12 mouse cellular contexts compared by ENCODE assay signal in genomic region chr9:15068686-15069295, GRCm38 (mm10). TPM values are rescaled to one million over a fixed set of nuclear protein-coding genes. Genes with fewer than 3 reads are reported as not detected.
DNase-seq lines count a peak whose midpoint lies in the region; ATAC-seq and TF ChIP-seq lines count a peak whose summit lies in the region.
"Had no signal": no experiment of that assay in that cellular context is flagged by ENCODE, and none has a peak within 500 bp of the region (broad histone marks: within the 10 kb centered on the region; RNA-seq: fewer than 3 reads in every experiment).

No protein-coding gene starts in this region.

- H3K4me3 ChIP-seq in lung, embryonic 15.5 days: no peak overlapping the region
- H3K4me3 ChIP-seq in myocyte: no peak overlapping the region
- H3K4me3 ChIP-seq: layer of hippocampus, adult 2 months had no signal

- TF ChIP-seq POLR2A in myocyte (IDR thresholded peaks at IDR 0.05; ENCODE audit: insufficient read length, low read depth): peak; percentile 33

- DNase-seq in lung, postnatal 4 days: no peak
- peak; percentile 30 for DNase-seq in Patski (ENCODE audit: low read depth, low spot score)
- DNase-seq in fibroblast of lung, adult 2 months (ENCODE audit: low read depth): peak; percentile 54
- DNase-seq in ovary, postnatal 10 days (ENCODE audit: low spot score): no peak
- DNase-seq in gastrocnemius, adult 8-10 months (ENCODE audit: low spot score in 2 of 2): no peak
- DNase-seq in cerebellum, postnatal 25 days: no peak
- DNase-seq: gastrocnemius, postnatal 36 days had no signal

- H3K27ac ChIP-seq in lung, embryonic 15.5 days: no peak overlapping the region
- H3K27ac ChIP-seq: layer of hippocampus, adult 2 months; macrophage had no signal

- no peaks in the 10 kb centered on the region for H3K36me3 ChIP-seq in lung, embryonic 15.5 days
- peaks cover 4% of the 10 kb centered on the region for H3K36me3 ChIP-seq in myocyte (ENCODE audit: control insufficient read depth, insufficient read depth)

- in situ Hi-C loops in Patski (cut with MboI; ENCODE audit: low pct_unique_long_range_greater_than_20kb): no loop called here

- ATAC-seq in lung, embryonic 15.5 days (ENCODE audit: borderline replicate concordance, extremely low read depth, low FRiP score, low TSS enrichment): peak; percentile 80; the same call in 1 of the 2 replicates
- ATAC-seq in Patski: peak; percentile 96

- no peak overlapping the region for H3K9ac ChIP-seq in lung, embryonic 15.5 days

- no peaks in the 10 kb centered on the region for H3K79me2 ChIP-seq in myocyte (ENCODE audit: control insufficient read depth, insufficient read depth)

- 48% methylated on average over 6 of the region's 6 CpGs for WGBS in lung, embryonic 15.5 days

- CTCF ChIA-PET in Patski (lab: Charles Lee): no interaction called here

- H3K27me3 ChIP-seq in lung, embryonic 15.5 days: no peaks in the 10 kb centered on the region
- H3K27me3 ChIP-seq in Patski (peaks cover 7% of the 10 kb centered on the region), myocyte (ENCODE audit: control insufficient read depth, insufficient read depth, insufficient read length) (no peaks in the 10 kb centered on the region)

- H3K4me1 ChIP-seq in lung, embryonic 15.5 days: no peaks in the 10 kb centered on the region; the same call in 1 of the 2 replicates

- no peaks in the 10 kb centered on the region for H3K9me3 ChIP-seq in lung, embryonic 15.5 days

- H3K4me2 ChIP-seq in lung, embryonic 15.5 days: no peak overlapping the region
- peak overlapping the region; percentile 53 for H3K4me2 ChIP-seq in myocyte (ENCODE audit: low read depth)

- TF ChIP-seq CTCF in Patski (IDR thresholded peaks at IDR 0.05): no peak

- H3ac ChIP-seq in myocyte (ENCODE audit: control insufficient read depth, insufficient read length): no peak overlapping the region

- POLR2A ChIA-PET in Patski (lab: Charles Lee): interaction anchor here (0.5 kb wide), 1 partner anchor 42 kb away, joined by 3 read pairs; no protein-coding TSS in a partner anchor

TF ChIP-seq in myocyte, 11 proteins besides CTCF, POLR2A, EP300 and RAD21:
- no peak for TF ChIP-seq TCF3 (IDR thresholded peaks at IDR 0.05; ENCODE audit: insufficient read length, low read depth)
- TF ChIP-seq TCF12 (IDR thresholded peaks at IDR 0.05; ENCODE audit: insufficient read depth, poor library complexity, severe bottlenecking): no peak
- no peak for TF ChIP-seq SRF (IDR thresholded peaks at IDR 0.05; ENCODE audit: control insufficient read depth, insufficient read length, low read depth)
- TF ChIP-seq CEBPB (IDR thresholded peaks at IDR 0.05; ENCODE audit: insufficient read depth, poor library complexity, severe bottlenecking): no peak
- TF ChIP-seq E2F4 (IDR thresholded peaks at IDR 0.05; ENCODE audit: insufficient read depth): no peak
- peak in 1 of 3 experiments; percentile 16 for TF ChIP-seq MYOD1 (IDR thresholded peaks at IDR 0.05; ENCODE audit: control insufficient read depth in 1 of 3, insufficient read length in 2 of 3, low read depth in 2 of 3)
- no peak for TF ChIP-seq POLR2AphosphoS2 (IDR thresholded peaks at IDR 0.05; ENCODE audit: insufficient read length, low read depth)
- no peak for TF ChIP-seq MYOG (IDR thresholded peaks at IDR 0.05; ENCODE audit: control insufficient read depth in 1 of 3, insufficient read depth in 1 of 3, insufficient read length in 2 of 3, low read depth in 2 of 3)
- TF ChIP-seq REST (IDR thresholded peaks at IDR 0.05; ENCODE audit: insufficient read depth, insufficient read length): no peak
- no peak for TF ChIP-seq USF1 (IDR thresholded peaks at IDR 0.05; ENCODE audit: low read depth)
- peak; percentile 26 for TF ChIP-seq MAX (IDR thresholded peaks at IDR 0.05; ENCODE audit: low read depth)

RNA-seq across cellular contexts. Expression of gene Panx1, which starts 23.5 kb away (rescaled TPM):
- 31.7 and 38.6 TPM in 2 replicates for polyA plus RNA-seq in lung, embryonic 15.5 days (2015; fragmentation: Nextera tagmentation; extraction: Ambion mirVana)
- polyA plus RNA-seq in Patski (2021) (12.0 TPM), myocyte (2012; fragmentation: generic; extraction: Trizol) (54.7 TPM)
- total RNA-seq in gastrocnemius, adult 8-10 months (2022): 10 to 100 TPM; 26.9 to 36.7 (median 27.8) TPM

RNA-seq across cellular contexts. Expression of gene Hephl1, which starts 43.1 kb away (rescaled TPM):
- not detected in 2 replicates for polyA plus RNA-seq in lung, embryonic 15.5 days (2015; fragmentation: Nextera tagmentation; extraction: Ambion mirVana)
- polyA plus RNA-seq in Patski (2021): not detected
- polyA plus RNA-seq in myocyte (2012; fragmentation: generic; extraction: Trizol): 10.6 TPM
- total RNA-seq in gastrocnemius, adult 8-10 months (2022): under 1 TPM; 0.11 to 0.89 (median 0.49) TPM
- total RNA-seq: common myeloid progenitor, adult 5-6 weeks; layer of hippocampus, adult 2 months had no signal
- polyA plus RNA-seq: macrophage had no signal

Comparison
In these comparisons a context has a peak if more than half of its experiments do, and no peak if none do; other contexts are left out.
1. DNase-seq: peak in Patski (single experiment) and fibroblast of lung, adult 2 months (single experiment); none in lung, postnatal 4 days (0 of 2), ovary, postnatal 10 days (single experiment), gastrocnemius, adult 8-10 months (0 of 2) and cerebellum, postnatal 25 days (0 of 2).
2. RNA of gene Hephl1, which starts 43.1 kb away (polyA plus RNA-seq): 10.6 TPM in myocyte (single experiment); not detected in lung, embryonic 15.5 days and not detected in Patski (single experiment); every median in the first group is over 10 times any median in the second.